Mouse (Mus musculus) heart, adult 9 months (tissue): Measurements from ENCODE around the gene Tldc1.

Experiments
- DNase-seq, 2 experiments: peaks; one replicate each; pipeline ENCODE4 v3.0.0; 2022; ENCODE audit warnings: low spot score in 2 of 2

Tldc1 gene

GRCm38 (mm10) chr8:119801168-119801567 lies 23.0 kb upstream of the Tldc1 start:
- DNase-seq = no peak

DNA sequence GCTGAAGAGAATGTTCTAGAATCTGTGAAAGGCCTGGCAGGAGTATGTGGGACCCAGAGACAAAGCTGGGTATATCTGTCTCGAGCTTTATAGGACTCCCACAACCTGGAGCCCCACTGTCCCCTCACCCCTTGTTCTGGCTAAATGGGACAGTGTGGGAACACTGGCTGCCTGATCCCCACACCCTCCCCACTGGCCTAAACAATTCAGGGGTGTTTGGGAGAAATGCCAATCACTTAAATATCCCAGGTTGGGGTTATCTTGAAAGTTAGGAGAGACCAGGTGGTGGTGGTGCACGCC lies 20.7 kb upstream of the Tldc1 start:
- DNase-seq = no peak

GRCm38 (mm10) chr8:119798170-119798964 lies 20.2 kb upstream of the Tldc1 start:
- DNase-seq = peak; percentile 58 to 72

DNA sequence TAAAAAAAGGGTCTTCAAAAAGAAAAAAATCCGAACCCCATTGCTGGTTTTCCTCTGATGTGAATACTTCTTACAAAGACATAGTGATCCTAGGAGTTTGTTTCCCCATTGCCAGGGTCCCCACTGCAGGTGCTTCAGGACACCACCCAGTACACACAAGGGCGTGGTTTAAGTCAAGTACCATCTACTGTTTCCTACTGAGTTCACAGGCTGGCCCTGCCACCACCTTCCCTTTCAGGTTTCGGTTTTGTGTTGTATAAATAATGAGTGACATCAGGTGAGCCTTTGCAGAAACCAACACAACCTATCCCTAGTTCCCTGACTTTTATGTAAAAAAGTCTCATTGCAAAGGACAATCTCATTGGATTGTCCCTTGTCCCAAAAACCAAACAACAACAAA lies 17.4 kb upstream of the Tldc1 start:
- DNase-seq = no peak

DNA sequence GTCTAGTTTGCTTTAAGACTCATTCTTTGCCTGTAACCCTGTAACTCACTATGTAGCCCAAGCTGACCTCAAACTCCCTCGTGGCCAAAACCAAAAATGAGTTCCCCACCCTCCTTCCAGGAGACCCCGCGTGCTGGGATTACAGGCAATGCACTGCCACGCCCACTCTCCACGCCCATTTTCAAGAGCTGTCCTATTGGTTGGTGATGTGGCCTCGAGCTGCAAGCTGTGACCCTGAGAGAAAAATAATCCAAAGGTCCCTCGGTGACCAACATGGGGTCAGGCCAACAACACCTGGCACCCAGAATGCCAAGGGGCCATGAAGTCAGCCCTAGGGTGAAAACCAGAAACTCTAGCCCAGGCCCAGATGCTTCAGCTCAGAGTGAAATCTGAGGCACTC lies 16.5 kb upstream of the Tldc1 start:
- no peak for DNase-seq

- no peak for DNase-seq
These were observed 13.8 kb upstream of the Tldc1 start for GRCm38 (mm10) chr8:119791804-119792704.

- DNase-seq = no peak
These were observed 11.4 kb upstream of the Tldc1 start for GRCm38 (mm10) chr8:119789581-119789980.

GRCm38 (mm10) chr8:119788607-119789381 lies 10.6 kb upstream of the Tldc1 start:
- DNase-seq = no peak

DNA sequence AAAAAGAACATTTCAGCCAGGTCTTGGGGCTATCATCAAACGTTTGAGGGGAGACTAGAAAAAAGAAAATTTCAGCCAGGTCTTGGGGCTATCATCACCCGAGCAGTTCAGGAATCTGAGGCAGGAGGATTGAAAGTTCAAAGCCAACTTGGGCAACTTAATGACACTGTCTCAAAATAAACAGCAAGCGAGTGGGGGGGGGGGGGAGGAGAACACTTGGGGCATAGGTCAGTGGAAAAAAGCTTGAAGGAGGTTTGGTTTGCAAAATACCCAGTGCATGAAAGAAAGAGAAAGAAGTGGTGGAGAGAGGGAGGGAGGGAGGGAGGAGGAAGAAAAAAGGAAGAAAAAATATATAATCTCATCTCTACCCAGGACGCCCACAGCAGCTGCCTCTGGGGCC lies 9.1 kb upstream of the Tldc1 start:
- DNase-seq = no peak

- no peak for DNase-seq
These were observed 8.7 kb upstream of the Tldc1 start for GRCm38 (mm10) chr8:119786871-119787270.

DNA sequence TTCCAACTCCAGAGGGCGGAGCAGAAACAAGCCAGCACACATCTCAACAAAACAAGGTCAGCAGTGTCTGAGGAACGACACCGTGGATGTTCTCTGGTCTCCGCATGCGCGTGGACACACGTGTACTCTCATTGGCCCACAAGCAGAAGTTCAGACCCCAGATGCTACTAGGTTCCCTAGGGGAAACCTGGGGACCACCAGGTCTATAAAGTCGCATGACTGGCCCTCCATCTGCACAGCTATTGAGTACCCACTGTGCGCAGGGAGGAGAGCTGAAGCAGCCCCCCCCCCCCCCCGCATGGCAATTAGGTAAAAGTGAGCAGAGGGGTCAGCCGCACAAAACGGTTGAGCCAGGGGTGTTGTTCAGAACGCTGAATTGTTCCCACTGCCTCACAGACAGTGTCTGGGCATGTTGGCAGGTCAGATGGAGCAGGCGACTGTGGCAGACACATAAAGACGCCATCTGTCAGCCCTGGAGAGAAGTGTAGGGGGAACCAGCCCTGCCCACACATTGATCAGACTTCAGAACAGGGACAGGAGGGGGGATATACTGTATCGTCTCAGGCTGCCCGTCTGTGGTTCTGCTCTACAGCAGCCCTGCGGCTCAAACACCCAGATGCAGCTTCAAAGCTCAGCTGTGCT lies 7.7 kb upstream of the Tldc1 start:
- no peak for DNase-seq

DNA sequence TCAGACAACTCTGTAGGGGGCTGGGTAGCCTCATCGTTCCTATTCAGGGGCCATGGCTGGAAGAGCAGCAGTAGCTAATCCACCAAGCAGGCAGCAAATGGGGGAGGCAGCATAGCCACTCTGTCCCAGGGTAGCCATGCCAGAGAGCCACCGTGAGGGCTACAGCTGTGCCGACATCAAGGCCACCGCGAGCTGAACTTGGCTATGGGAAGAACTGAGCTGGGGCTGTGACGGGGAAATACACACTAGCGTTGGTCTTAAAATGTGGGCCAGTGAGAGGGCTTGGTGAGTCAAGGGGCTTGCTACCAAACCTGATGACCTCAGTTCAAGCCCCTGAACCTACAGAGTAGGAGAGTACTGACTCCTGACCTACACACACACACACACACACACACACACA lies 6.5 kb upstream of the Tldc1 start:
- DNase-seq = no peak

- DNase-seq = no peak
These were observed 5.9 kb upstream of the Tldc1 start for GRCm38 (mm10) chr8:119784141-119784574.

DNA sequence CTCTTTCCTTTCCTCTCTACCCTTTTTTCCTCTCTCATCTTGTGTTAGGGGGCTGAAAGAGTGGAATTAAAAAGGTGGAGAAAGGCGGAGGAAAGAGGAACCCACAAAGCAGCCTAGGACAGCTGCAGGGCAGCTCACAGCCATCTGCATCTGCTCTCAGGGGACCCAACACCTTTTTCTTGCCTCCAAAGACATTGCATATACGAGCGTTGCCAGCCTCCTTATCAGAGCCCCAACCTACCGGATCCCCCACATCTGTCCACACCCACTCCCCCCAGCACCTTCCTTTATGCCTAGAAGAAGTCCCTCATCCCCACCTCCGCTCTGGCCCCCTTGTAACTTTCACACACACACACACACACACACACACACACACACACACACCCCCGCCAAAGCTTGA lies 5.4 kb upstream of the Tldc1 start:
- no peak for DNase-seq

GRCm38 (mm10) chr8:119782715-119783114 lies 4.5 kb upstream of the Tldc1 start:
- DNase-seq = peak; percentile 57 to 66

GRCm38 (mm10) chr8:119781086-119781840 lies 3.0 kb upstream of the Tldc1 start:
- DNase-seq = no peak

DNA sequence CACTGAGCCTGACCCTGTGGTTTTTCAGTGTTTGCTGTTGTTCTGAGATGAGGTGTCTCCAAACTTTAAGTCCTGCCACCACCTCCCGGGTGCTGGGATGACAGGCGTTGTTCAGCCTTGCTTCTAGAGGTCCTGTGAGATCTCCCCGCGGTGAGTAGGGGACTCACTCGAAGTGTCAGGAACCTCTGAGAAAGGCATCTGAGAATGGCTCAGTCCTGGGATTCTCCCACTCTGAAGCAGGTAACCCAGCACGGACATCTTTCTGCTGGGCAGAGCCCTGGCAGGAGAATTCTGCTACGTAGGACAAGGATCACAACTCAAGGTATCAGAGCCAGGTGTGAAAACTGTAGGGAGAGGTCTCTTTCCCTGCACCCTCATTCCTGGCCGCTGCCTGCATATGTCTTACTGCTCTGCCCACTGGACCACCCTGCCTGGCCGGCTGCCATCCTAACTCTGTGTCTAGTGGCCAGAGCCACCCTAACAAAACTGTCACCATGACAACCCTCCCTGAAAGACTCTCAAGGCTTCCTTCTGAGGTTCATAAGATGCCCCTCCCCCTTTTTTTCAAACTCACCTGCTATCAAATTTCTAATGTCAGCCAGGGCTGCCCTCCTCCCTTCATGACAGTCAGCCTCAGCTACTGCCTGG lies 2.3 kb upstream of the Tldc1 start:
- DNase-seq = no peak

DNA sequence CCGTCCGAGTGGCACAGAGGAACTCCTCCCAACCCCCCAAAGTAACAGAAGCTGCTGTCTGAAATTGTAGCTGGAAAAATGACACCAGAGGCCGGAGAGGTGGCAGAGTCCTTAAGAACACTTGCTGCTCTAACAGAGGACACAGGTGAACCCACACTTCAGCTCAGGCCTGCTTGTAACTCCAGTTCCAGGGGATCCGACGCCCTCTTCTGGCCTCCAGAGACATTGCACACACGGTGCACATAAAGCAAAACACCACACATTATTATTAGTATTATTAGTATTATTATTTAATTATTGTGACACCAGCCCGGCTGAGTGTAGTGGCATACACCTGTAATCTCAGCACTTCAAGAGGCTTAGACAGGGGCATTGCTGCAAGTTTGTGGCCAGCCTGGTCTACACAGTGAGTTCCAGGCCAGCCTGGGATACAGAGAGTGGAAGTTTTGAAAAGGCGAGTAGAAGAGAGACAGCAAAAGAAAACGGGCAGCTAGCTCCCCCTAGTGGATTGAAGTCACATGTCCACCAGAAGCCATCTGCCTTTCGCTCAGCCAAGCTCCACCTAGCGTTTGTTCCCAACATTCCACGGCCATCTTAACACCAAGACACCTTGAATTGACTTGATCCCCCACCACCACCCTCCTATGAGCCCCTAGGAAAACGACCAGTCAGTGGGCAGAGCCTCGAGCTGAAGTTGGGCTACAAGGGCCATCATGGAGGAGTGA lies 959 bp upstream of the Tldc1 start:
- DNase-seq = peak; percentile 62 to 84

DNA sequence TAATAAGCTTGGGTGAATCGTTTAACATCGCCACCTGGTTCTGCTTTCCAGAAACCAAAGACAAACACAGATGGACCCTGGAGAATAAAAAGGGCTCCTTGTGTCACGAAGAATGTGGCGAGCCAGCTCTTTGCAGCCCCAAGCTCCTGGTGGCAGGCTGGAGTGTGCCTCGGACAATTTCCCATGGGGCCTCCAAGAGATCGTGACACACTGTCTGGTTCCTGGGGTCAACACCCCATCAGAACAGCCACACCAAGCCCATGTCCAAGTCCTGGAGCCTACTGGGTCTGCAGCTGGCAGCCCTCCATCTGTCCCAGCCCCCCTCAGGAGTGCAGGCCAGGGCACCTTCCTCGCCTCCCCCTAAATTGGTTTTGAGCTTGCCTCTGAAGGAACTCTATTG lies 451 bp downstream of the Tldc1 start:
- DNase-seq = peak in 1 of 2 experiments; percentile 21
